Mouse (Mus musculus): ENCODE data around the gene Syt11. TPM values are rescaled to one million over a fixed set of nuclear protein-coding genes. Genes with fewer than 3 reads are reported as not detected.

Gene Syt11
- polyA plus RNA-seq, 1 experiment, result 88.7 TPM

- TF ChIP-seq CTCF (IDR thresholded peaks at IDR 0.05; ENCODE audit: insufficient read depth, low read depth, low read length) (no peak), POLR2A (IDR thresholded peaks at IDR 0.05; ENCODE audit: insufficient read depth, low read depth, low read length) (no peak)
- Histone ChIP-seq H3K4me3 (ENCODE audit: insufficient read depth, low read depth, low read length) (no peak overlapping the region), H3K27ac (ENCODE audit: insufficient read depth, low read depth, low read length) (no peak overlapping the region), H3K4me1 (ENCODE audit: control insufficient read depth, insufficient read depth, low read length) (no peaks in the 10 kb centered on the region)
- 94% methylated on average over 4 of the region's 4 CpGs for WGBS
These were observed 61.3 kb downstream of the Syt11 start for GRCm38 (mm10) chr3:88713709-88714108.

GRCm38 (mm10) chr3:88701222-88701621, 73.7 kb downstream of the Syt11 start:
- WGBS, result 78% methylated on average over 3 of the region's 3 CpGs
- Histone ChIP-seq H3K27ac (ENCODE audit: insufficient read depth, low read depth, low read length) (no peak overlapping the region), H3K4me3 (ENCODE audit: insufficient read depth, low read depth, low read length) (no peak overlapping the region), H3K4me1 (ENCODE audit: control insufficient read depth, insufficient read depth, low read length) (no peaks in the 10 kb centered on the region)
- no peak for TF ChIP-seq CTCF (IDR thresholded peaks at IDR 0.05; ENCODE audit: insufficient read depth, low read depth, low read length)
- no peak for TF ChIP-seq POLR2A (IDR thresholded peaks at IDR 0.05; ENCODE audit: insufficient read depth, low read depth, low read length)

DNA sequence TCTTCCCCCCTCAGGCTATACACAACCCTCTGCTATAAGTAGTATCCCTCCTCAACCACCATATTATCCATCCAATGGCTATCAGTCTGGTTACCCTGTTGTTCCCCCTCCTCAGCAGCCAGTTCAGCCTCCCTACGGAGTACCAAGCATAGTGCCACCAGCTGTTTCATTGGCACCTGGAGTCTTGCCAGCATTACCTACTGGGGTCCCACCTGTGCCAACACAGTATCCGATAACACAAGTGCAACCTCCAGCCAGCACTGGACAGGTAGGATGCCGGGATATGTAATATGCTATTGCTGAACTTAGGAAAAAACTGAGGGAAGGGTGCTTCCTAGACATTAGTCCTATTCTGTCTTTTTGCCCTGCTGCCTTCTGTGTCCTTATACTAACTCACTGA, 74.7 kb downstream of the Syt11 start:
- TF ChIP-seq POLR2A (IDR thresholded peaks at IDR 0.05; ENCODE audit: insufficient read depth, low read depth, low read length) (no peak), CTCF (IDR thresholded peaks at IDR 0.05; ENCODE audit: insufficient read depth, low read depth, low read length) (no peak)
- Histone ChIP-seq H3K27ac (ENCODE audit: insufficient read depth, low read depth, low read length) (no peak overlapping the region), H3K4me1 (ENCODE audit: control insufficient read depth, insufficient read depth, low read length) (no peaks in the 10 kb centered on the region), H3K4me3 (ENCODE audit: insufficient read depth, low read depth, low read length) (no peak overlapping the region)
- WGBS, result 72% methylated on average over 3 of the region's 3 CpGs

DNA sequence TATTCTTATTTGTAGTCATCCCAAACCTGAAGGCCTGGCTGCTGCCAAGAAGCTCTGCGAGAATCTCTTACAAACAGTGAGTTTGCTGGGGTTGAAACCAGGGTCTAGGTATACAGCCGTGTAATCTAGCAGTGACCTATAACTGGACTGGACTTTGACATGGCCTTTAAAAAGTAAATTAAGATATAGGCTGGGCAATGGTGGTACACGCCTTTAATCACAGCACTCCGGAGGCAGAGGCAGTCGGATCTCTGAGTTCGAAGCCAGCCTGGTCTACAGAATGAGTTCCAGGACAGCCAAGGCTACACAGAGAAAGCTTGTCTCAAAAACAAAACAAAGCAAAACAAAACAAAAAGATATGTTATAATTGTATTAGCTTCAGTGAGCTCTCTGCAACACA, 76.1 kb downstream of the Syt11 start:
- H3K4me3 ChIP-seq (ENCODE audit: insufficient read depth, low read depth, low read length), result no peak overlapping the region
- TF ChIP-seq CTCF (IDR thresholded peaks at IDR 0.05; ENCODE audit: insufficient read depth, low read depth, low read length), result no peak
- no peak for TF ChIP-seq POLR2A (IDR thresholded peaks at IDR 0.05; ENCODE audit: insufficient read depth, low read depth, low read length)
- no peaks in the 10 kb centered on the region for H3K4me1 ChIP-seq (ENCODE audit: control insufficient read depth, insufficient read depth, low read length)
- WGBS, result 93% methylated on average over 6 of the region's 6 CpGs
- no peak overlapping the region for H3K27ac ChIP-seq (ENCODE audit: insufficient read depth, low read depth, low read length)

DNA sequence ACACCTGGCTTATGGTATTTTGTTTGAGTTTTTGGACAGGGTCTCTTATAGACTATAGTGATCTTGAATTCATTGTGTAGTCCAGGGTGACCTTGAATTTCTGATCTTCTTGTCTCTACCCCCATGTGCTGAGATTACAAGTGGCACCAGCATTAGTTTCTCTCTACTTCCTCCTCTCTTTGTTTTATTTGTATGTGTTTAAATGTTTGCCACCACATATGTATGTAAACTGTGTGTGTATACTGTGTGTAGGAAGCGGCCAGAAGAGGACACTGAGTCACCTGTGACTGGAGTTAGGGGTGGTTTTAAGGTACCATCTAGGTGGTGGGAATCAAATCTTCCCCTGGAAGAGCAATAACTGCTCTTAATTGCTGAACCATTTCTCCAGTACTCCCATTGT, 76.9 kb downstream of the Syt11 start:
- Histone ChIP-seq H3K4me1 (ENCODE audit: control insufficient read depth, insufficient read depth, low read length) (no peaks in the 10 kb centered on the region), H3K27ac (ENCODE audit: insufficient read depth, low read depth, low read length) (no peak overlapping the region), H3K4me3 (ENCODE audit: insufficient read depth, low read depth, low read length) (no peak overlapping the region)
- TF ChIP-seq POLR2A (IDR thresholded peaks at IDR 0.05; ENCODE audit: insufficient read depth, low read depth, low read length), result no peak
- TF ChIP-seq CTCF (IDR thresholded peaks at IDR 0.05; ENCODE audit: insufficient read depth, low read depth, low read length), result no peak
- 93% methylated on average over 1 of the region's 1 CpGs for WGBS

GRCm38 (mm10) chr3:88695545-88695944, 79.4 kb downstream of the Syt11 start:
- no peak overlapping the region for H3K27ac ChIP-seq (ENCODE audit: insufficient read depth, low read depth, low read length)
- TF ChIP-seq POLR2A (IDR thresholded peaks at IDR 0.05; ENCODE audit: insufficient read depth, low read depth, low read length) (no peak), CTCF (IDR thresholded peaks at IDR 0.05; ENCODE audit: insufficient read depth, low read depth, low read length) (no peak)
- no peaks in the 10 kb centered on the region for H3K4me1 ChIP-seq (ENCODE audit: control insufficient read depth, insufficient read depth, low read length)
- no peak overlapping the region for H3K4me3 ChIP-seq (ENCODE audit: insufficient read depth, low read depth, low read length)

Other genes starting within 250 kb of the Syt11 start
- gene Mex3a, start 242.8 kb downstream of the Syt11 start, polyA plus RNA-seq (2012; ENCODE audit: insufficient read depth, insufficient read length, low replicate concordance, missing spikeins), result not detected in 2 replicates
- not detected in 2 replicates for gene Rab25, start 226.9 kb downstream of the Syt11 start, polyA plus RNA-seq (2012; ENCODE audit: insufficient read depth, insufficient read length, low replicate concordance, missing spikeins)
- gene Lamtor2, start 222.1 kb downstream of the Syt11 start, polyA plus RNA-seq (2012; ENCODE audit: insufficient read depth, insufficient read length, low replicate concordance, missing spikeins), result 853 TPM in 1 of 2 replicates, not detected in the other
- 138 TPM in 1 of 2 replicates, not detected in the other for gene Ubqln4, start 221.4 kb downstream of the Syt11 start, polyA plus RNA-seq (2012; ENCODE audit: insufficient read depth, insufficient read length, low replicate concordance, missing spikeins)
- not detected in 2 replicates for gene Ssr2, start 199.3 kb downstream of the Syt11 start, polyA plus RNA-seq (2012; ENCODE audit: insufficient read depth, insufficient read length, low replicate concordance, missing spikeins)
- not detected in 2 replicates for gene Arhgef2, start 169.2 kb downstream of the Syt11 start, polyA plus RNA-seq (2012; ENCODE audit: insufficient read depth, insufficient read length, low replicate concordance, missing spikeins)
- gene Rxfp4, start 122.0 kb downstream of the Syt11 start, polyA plus RNA-seq (2012; ENCODE audit: insufficient read depth, insufficient read length, low replicate concordance, missing spikeins), result not detected in 2 replicates
- gene Khdc4, start 89.4 kb downstream of the Syt11 start, polyA plus RNA-seq (2012; ENCODE audit: insufficient read depth, insufficient read length, low replicate concordance, missing spikeins), result 301 TPM in 1 of 2 replicates, not detected in the other
- not detected in 2 replicates for gene Rit1, start 58.3 kb downstream of the Syt11 start, polyA plus RNA-seq (2012; ENCODE audit: insufficient read depth, insufficient read length, low replicate concordance, missing spikeins)
- not detected in 2 replicates for gene Gon4l, start 60.1 kb upstream of the Syt11 start, polyA plus RNA-seq (2012; ENCODE audit: insufficient read depth, insufficient read length, low replicate concordance, missing spikeins)
- gene Msto1, start 138.8 kb upstream of the Syt11 start, polyA plus RNA-seq (2012; ENCODE audit: insufficient read depth, insufficient read length, low replicate concordance, missing spikeins), result 208 TPM in 1 of 2 replicates, not detected in the other
- 107 TPM in 1 of 2 replicates, not detected in the other for gene Ash1l, start 175.5 kb upstream of the Syt11 start, polyA plus RNA-seq (2012; ENCODE audit: insufficient read depth, insufficient read length, low replicate concordance, missing spikeins)
- not detected in 2 replicates for gene Dap3, start 176.0 kb upstream of the Syt11 start, polyA plus RNA-seq (2012; ENCODE audit: insufficient read depth, insufficient read length, low replicate concordance, missing spikeins)